Mouse (Mus musculus): ENCODE measurements at regions not wholly inside any gene's neighbourhood (a gene's known extent, or its start where the extent isn't known, plus 50 kb on each side); places are given as distances from the start of the nearest gene placed in this dataset.

DNA sequence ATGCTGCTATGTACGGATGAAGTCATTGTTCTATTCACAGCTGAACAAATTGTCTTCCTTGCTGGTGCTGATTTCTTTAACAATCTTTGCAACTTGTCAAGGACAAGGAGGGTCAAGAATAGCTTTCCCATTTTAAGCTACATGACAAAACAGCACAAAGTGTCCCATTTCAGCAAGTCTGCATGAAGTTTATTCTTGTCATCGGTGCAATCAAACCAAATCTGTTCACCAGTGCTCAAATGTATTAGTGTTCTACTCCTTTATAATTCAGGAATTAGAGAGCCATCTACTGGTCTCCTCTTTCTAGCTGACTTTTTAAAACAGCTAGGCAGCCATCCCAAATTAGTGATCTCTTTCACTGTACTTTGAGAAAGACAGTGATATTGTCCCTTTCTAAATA is 1040.8 kb downstream of the Galc start:
- H3K4me2 ChIP-seq, result no peak overlapping the region
- no peak overlapping the region for H3K27ac ChIP-seq (replicated peaks)
- no peaks in the 10 kb centered on the region for H3K4me1 ChIP-seq (replicated peaks)
- no peak overlapping the region for H3K9ac ChIP-seq
- no peak overlapping the region for H3K4me3 ChIP-seq
- no peaks in the 10 kb centered on the region for H3K36me3 ChIP-seq
- 59% methylated on average over 2 of the region's 2 CpGs for WGBS
- H3K9me3 ChIP-seq, result no peaks in the 10 kb centered on the region
- no peaks in the 10 kb centered on the region for H3K27me3 ChIP-seq
- no peak for ATAC-seq (ENCODE audit: low FRiP score, low read depth)

DNA sequence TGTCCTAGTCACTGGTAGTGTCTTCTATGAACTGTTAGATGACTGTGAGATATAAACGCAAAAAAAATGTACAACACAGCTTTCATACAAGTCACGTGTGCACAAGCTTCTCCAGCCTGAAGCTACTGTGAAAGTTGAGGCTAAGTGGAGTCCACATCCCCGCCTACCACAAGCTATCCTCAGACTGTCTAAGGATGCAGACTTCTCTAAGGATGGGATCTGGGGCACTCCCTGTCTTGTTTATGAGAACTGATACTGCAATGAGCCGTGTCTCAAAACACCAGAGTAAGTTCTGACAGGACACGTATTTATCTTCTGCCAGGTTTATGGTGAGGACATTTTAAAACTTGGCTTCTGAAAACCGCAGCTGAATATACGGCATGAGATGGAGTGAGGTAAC is 1041.7 kb downstream of the Galc start:
- Histone ChIP-seq H3K4me2 (no peak overlapping the region), H3K27ac (replicated peaks) (no peak overlapping the region), H3K4me1 (replicated peaks) (no peaks in the 10 kb centered on the region), H3K36me3 (no peaks in the 10 kb centered on the region), H3K4me3 (no peak overlapping the region), H3K9me3 (no peaks in the 10 kb centered on the region), H3K27me3 (no peaks in the 10 kb centered on the region), H3K9ac (no peak overlapping the region)
- no peak for ATAC-seq (ENCODE audit: low FRiP score, low read depth)
- 88% methylated on average over 7 of the region's 7 CpGs for WGBS

DNA sequence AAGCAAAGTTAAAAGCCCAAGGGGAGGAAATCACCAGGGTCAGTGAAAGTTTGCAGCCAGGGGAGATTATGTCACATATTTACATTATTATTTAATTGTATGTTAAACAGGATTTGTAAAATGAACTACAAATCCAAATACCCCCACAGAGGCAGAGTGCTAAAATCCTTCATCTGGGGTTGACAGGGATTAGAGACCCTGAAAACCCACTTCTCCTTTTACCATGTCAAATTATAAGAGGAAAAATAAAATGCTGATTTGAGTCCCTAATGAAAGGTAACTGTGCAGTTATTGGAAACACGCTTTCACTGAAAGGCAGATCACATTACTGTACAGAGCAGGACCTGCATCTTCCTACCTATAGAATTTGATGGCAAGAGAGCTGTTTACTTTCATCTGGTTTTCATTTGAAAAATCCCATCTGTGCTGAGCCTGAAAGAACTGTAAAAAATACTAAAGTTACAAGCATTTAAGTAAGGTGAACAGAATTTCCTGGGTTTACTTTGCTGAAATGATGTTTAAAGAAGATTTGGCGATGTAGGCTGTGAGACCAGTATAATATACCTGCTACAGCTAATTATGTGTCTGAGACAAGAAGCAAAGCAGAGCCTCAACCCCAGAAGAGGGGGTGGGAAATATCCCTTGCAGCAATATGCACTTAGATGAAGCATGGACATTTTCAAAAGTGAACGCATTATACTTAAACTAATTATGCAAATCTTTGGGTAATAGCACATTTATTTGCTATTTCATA is 1055.4 kb downstream of the Galc start:
- ATAC-seq (ENCODE audit: low FRiP score, low read depth), result no peak
- H3K27me3 ChIP-seq, result no peaks in the 10 kb centered on the region
- no peaks in the 10 kb centered on the region for H3K36me3 ChIP-seq
- no peaks in the 10 kb centered on the region for H3K9me3 ChIP-seq
- 67% methylated on average over 3 of the region's 3 CpGs for WGBS
- H3K4me3 ChIP-seq, result no peak overlapping the region
- H3K4me2 ChIP-seq, result no peak overlapping the region
- H3K27ac ChIP-seq (replicated peaks), result no peak overlapping the region
- H3K9ac ChIP-seq, result no peak overlapping the region
- no peaks in the 10 kb centered on the region for H3K4me1 ChIP-seq (replicated peaks)

DNA sequence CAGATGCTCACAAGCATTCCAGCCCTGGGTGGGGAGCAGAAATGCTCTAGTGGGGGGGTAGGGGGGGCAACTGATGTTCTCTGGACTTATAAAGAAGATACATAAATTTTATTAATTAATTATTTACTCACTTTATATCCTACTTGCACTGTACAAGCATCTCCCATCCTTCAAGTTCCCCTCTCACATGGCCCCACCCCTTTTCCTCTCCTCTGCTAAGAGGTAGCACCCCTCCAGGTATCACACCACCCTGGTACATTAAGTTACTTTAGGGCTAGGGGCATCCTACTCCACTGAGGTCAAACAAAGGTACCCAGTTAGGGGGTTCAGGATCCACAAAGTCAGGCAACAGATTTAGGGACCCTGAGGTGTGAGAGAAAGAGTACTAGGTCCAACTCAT is 1097.4 kb downstream of the Galc start:
- no peaks in the 10 kb centered on the region for H3K9me3 ChIP-seq
- ATAC-seq (ENCODE audit: low FRiP score, low read depth), result no peak
- no peak overlapping the region for H3K27ac ChIP-seq (replicated peaks)
- H3K9ac ChIP-seq, result no peak overlapping the region
- no peaks in the 10 kb centered on the region for H3K4me1 ChIP-seq (replicated peaks)
- no peak overlapping the region for H3K4me3 ChIP-seq
- H3K27me3 ChIP-seq, result no peaks in the 10 kb centered on the region
- no peak overlapping the region for H3K4me2 ChIP-seq
- no peaks in the 10 kb centered on the region for H3K36me3 ChIP-seq

DNA sequence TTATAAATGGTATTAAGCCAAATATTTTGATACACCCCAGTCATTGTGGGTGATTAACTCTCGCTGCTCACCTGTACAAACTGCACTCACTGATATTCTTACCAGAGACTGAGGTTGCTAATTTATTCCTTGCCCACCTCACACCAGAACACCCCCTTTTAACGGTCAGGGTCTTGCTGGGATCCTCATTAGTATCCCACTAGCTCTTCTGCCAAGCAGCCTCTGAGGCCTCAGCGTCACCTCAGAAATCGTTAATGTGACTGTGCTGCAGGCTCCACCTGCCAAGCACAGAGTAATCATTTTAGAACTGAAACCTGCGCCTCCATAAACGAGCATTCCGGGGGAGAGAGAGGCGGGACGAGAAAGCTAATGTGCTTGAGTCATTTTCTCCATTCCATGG is 1097.8 kb downstream of the Galc start:
- no peak overlapping the region for H3K9ac ChIP-seq
- H3K27ac ChIP-seq (replicated peaks), result no peak overlapping the region
- H3K4me1 ChIP-seq (replicated peaks), result no peaks in the 10 kb centered on the region
- ATAC-seq (ENCODE audit: low FRiP score, low read depth), result no peak
- no peak overlapping the region for H3K4me2 ChIP-seq
- H3K36me3 ChIP-seq, result no peaks in the 10 kb centered on the region
- no peak overlapping the region for H3K4me3 ChIP-seq
- H3K27me3 ChIP-seq, result no peaks in the 10 kb centered on the region
- 62% methylated on average over 9 of the region's 9 CpGs for WGBS
- H3K9me3 ChIP-seq, result no peaks in the 10 kb centered on the region

DNA sequence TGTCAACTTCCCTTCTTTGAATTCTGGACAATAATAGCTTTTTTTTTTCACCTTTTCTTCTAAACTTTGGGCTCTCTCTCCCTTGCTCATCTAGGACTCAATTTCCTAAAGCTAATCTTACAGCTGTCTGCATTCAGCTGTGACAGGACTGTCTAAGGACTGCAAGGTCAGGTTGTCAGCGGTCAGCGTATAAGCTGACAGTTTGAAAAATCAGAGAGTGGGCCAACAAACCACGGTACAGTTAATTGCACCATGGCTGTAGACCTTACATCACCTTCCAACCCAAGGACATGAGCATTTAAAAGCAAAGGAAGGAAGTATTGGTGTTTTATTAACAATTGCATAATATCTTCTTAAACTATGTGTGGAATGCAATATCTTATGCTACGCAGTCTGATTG is 1100.9 kb downstream of the Galc start:
- Histone ChIP-seq H3K4me2 (no peak overlapping the region), H3K9ac (no peak overlapping the region), H3K36me3 (no peaks in the 10 kb centered on the region), H3K27me3 (no peaks in the 10 kb centered on the region), H3K27ac (replicated peaks) (no peak overlapping the region), H3K4me1 (replicated peaks) (no peaks in the 10 kb centered on the region), H3K4me3 (no peak overlapping the region), H3K9me3 (no peaks in the 10 kb centered on the region)
- 71% methylated on average over 4 of the region's 4 CpGs for WGBS
- no peak for ATAC-seq (ENCODE audit: low FRiP score, low read depth)

DNA sequence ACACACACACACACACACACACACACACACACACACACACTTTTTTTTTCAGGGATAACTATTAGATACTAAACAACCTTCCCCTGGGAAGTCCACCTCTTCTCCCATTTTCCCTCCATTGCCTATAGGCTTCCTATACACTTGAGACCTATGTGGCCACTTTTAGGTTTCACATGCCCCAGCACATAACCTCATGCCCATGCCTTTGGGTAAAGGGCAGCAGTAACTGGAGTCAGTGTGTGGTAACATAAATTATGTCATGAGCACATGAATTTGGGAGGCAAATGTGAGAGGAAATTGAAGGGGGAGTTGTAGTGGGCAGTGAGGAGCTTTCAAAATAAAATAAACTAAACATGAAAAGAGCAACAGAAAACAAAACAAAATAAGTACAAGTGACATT is 1101.5 kb downstream of the Galc start:
- H3K4me1 ChIP-seq (replicated peaks), result no peaks in the 10 kb centered on the region
- no peak overlapping the region for H3K9ac ChIP-seq
- H3K4me2 ChIP-seq, result no peak overlapping the region
- no peak overlapping the region for H3K4me3 ChIP-seq
- no peaks in the 10 kb centered on the region for H3K36me3 ChIP-seq
- H3K27me3 ChIP-seq, result no peaks in the 10 kb centered on the region
- no peak overlapping the region for H3K27ac ChIP-seq (replicated peaks)
- H3K9me3 ChIP-seq, result no peaks in the 10 kb centered on the region
- no peak for ATAC-seq (ENCODE audit: low FRiP score, low read depth)

DNA sequence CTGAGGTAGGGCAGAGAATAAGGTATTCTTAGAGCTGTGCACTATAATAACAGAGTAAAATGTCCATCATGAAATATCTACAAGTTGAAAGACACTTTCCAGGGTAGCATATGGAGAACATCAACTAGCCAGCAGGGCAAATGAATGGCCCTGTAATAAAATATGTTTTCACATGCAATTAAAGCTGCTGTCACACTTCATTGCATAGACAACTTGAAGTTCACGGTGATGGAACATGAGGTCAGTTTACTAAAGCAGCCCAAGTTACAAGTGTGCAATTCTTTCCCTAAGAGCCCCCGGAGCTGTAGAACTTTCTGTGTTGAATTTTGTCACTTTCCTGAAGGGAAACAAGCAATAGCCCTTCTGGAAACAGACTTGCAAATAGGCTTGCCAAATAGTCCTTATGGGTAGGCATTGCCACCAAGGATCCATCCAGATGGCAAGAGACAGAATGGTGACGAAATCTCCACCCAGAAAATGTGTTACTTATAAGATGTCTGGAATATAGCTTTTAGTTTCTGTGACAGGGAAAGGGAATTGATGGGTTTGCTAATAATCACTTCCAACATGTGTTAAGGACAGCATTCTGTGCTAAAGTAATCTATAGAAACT is 1102.7 kb downstream of the Galc start:
- Histone ChIP-seq H3K4me1 (replicated peaks) (no peaks in the 10 kb centered on the region), H3K4me3 (no peak overlapping the region), H3K36me3 (no peaks in the 10 kb centered on the region), H3K27me3 (no peaks in the 10 kb centered on the region), H3K27ac (replicated peaks) (no peak overlapping the region), H3K4me2 (no peak overlapping the region), H3K9me3 (no peaks in the 10 kb centered on the region), H3K9ac (no peak overlapping the region)
- no peak for ATAC-seq (ENCODE audit: low FRiP score, low read depth)
- WGBS, result 74% methylated on average over 3 of the region's 3 CpGs

DNA sequence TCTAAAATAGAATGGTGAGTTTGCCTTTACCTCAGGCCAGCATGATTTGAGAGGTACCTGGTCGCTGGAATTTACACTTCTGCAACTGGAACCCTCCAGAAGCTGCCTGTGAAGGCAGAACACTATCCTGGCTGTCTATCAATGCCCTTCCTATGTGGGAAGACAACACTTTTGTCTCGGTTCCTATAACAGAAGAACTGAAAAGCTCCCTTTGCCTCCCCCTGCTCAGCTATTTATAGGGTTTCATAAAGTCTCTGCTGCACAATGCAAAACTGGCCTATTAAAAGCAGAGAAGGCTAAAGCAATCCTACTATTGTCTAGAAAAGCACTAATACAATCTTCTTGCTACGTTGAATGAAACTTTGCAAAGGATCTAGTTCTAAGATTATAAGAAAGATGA is 1116.5 kb downstream of the Galc start:
- H3K9me3 ChIP-seq, result no peaks in the 10 kb centered on the region
- no peak overlapping the region for H3K4me2 ChIP-seq
- no peak overlapping the region for H3K4me3 ChIP-seq
- no peak for ATAC-seq (ENCODE audit: low FRiP score, low read depth)
- no peak overlapping the region for H3K9ac ChIP-seq
- no peaks in the 10 kb centered on the region for H3K36me3 ChIP-seq
- no peak overlapping the region for H3K27ac ChIP-seq (replicated peaks)
- no peaks in the 10 kb centered on the region for H3K27me3 ChIP-seq
- no peaks in the 10 kb centered on the region for H3K4me1 ChIP-seq (replicated peaks)
- WGBS, result 61% methylated on average over 3 of the region's 3 CpGs

DNA sequence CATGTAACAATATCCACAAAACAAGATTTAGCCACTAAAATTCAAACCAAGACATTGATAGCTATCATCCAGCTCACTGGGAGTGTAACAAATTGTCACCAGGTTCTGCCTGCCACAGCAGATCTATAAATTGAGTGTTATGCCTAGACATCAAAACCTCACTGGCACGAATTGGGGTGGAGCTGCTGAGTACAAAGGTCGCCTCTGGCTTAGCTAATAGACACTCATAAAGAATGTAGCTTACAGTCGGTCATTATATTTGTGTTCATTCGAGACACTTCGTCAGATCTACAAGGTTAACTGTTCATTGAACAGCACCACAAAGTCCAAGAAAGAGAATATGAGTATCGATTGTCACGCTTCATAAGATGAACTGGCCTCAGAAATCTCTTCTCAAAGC is 1121.3 kb downstream of the Galc start:
- Histone ChIP-seq H3K4me3 (no peak overlapping the region), H3K27ac (replicated peaks) (no peak overlapping the region), H3K4me2 (no peak overlapping the region), H3K9me3 (no peaks in the 10 kb centered on the region), H3K27me3 (no peaks in the 10 kb centered on the region), H3K4me1 (replicated peaks) (no peaks in the 10 kb centered on the region), H3K9ac (no peak overlapping the region), H3K36me3 (no peaks in the 10 kb centered on the region)
- ATAC-seq (ENCODE audit: low FRiP score, low read depth), result no peak
- WGBS, result 85% methylated on average over 7 of the region's 7 CpGs

DNA sequence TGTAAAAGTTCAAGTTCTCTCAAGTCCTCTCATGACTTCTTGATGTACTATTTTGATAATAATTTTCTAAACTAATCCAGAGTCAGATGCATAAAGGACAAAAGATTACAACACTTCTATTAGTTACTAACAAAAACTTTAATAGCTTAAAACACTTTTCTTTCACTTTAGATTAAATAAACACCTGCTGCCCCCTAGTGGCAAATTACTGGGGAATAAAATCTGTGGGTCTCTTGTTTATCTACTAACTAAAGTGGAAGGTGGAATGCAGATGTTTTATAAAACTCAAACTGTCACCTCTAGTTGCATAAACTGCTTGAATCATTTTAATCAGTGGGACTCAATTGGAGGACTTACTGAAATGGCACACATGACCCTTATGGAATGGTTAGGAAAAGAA is 1129.0 kb downstream of the Galc start:
- H3K4me2 ChIP-seq, result no peak overlapping the region
- H3K36me3 ChIP-seq, result no peaks in the 10 kb centered on the region
- H3K4me1 ChIP-seq (replicated peaks), result no peaks in the 10 kb centered on the region
- H3K27me3 ChIP-seq, result no peaks in the 10 kb centered on the region
- no peak for ATAC-seq (ENCODE audit: low FRiP score, low read depth)
- no peaks in the 10 kb centered on the region for H3K9me3 ChIP-seq
- no peak overlapping the region for H3K27ac ChIP-seq (replicated peaks)
- no peak overlapping the region for H3K9ac ChIP-seq
- H3K4me3 ChIP-seq, result no peak overlapping the region

DNA sequence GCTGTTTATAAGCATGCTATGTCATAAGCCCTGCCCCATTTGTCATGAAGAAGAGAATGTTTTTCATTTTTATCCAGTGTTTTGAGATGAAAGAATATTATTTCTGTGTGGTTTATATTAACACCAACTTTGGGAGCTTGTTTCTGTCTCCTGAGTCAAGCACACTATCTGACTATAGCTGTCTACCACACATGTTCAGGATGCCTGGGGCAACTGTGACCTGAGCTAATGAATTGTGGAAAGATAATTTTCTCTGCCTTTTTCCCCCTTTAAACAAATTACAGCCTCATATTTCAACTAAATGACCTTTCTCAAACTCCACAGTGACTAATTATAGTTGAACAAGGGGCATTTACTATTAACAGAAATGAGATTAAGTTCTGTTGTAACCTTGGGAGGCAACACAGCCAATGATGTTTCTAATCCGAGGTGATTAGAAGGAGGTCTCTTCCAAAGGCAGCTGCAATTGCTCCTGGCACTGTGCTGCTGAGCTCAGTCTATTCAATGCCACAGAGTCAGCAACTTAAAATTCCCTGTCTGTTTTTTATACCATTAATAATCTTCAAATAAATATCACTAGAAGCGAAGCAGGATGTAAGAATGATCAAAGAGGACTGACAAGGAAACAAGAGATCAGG is 1168.6 kb downstream of the Galc start:
- no peak overlapping the region for H3K4me2 ChIP-seq
- H3K27ac ChIP-seq (replicated peaks), result no peak overlapping the region
- WGBS, result 53% methylated on average over 2 of the region's 2 CpGs
- no peaks in the 10 kb centered on the region for H3K9me3 ChIP-seq
- no peaks in the 10 kb centered on the region for H3K36me3 ChIP-seq
- H3K4me1 ChIP-seq (replicated peaks), result no peaks in the 10 kb centered on the region
- no peaks in the 10 kb centered on the region for H3K27me3 ChIP-seq
- H3K4me3 ChIP-seq, result no peak overlapping the region
- no peak overlapping the region for H3K9ac ChIP-seq
- ATAC-seq (ENCODE audit: low FRiP score, low read depth), result no peak

Data from hindbrain, embryonic 15.5 days (tissue).